Mouse (Mus musculus) common myeloid progenitor, adult 5-6 weeks (primary cell): ENCODE data around the gene Gm12117. TPM values are rescaled to one million over a fixed set of nuclear protein-coding genes. Genes with fewer than 3 reads are reported as not detected.

ENCODE experiments used
- ATAC-seq: replicated peaks from 2 replicates; pipeline ENCODE4 v1.8.0; 2016; ENCODE audit warnings: low read depth, mild to moderate bottlenecking, moderate TSS enrichment, inconsistent platforms; ENCODE audit not compliant: poor library complexity, severe bottlenecking
- total RNA-seq: library from RNA; stranded (forward); fragments of 200-1000, 187-1606 nt; gene quantifications from 2 replicates; pipeline ENCODE4 v1.2.3, GENCODE M21; 2017

Gene Gm12117
- not detected in 2 replicates for total RNA-seq

- no peak for ATAC-seq
Observed at GRCm38 (mm10) chr11:33276637-33277036, at the start of gene Gm12117. Gene Gm12117 (minus strand): TSS chr11:33276737.

DNA sequence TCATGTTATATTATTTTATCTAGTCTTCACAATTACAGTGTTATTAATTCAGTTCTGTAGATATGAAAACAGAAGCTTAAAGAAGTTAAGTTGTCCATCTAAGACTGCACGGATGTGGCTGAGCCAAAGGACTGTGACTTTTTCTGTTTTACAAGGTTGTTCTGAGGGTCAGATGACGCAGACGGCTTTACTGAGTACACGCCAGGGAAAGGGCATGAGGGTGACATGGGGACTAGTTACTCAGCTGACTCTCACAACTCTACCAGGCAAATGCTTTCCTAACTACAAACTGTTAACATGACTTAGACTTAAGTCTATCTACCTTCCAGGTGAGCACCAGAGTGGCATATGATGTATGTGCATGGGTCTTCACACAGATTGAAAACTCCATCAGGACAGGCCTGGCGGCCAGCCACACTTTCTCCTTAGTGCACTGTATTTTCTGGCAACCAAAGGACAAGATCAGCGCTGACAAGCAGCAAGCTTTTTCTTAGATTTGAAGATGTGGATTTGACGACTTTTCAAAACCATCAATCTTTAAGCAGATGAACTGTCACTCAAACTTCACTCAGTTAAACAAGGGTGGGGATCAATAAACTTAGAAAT is 42.6 kb upstream of the Gm12117 start:
- ATAC-seq = no peak

- no peak for ATAC-seq
Observed at GRCm38 (mm10) chr11:33309566-33309965, 33.0 kb upstream of the Gm12117 start.

- ATAC-seq = no peak
Observed at GRCm38 (mm10) chr11:33300859-33301258, 24.3 kb upstream of the Gm12117 start.

DNA sequence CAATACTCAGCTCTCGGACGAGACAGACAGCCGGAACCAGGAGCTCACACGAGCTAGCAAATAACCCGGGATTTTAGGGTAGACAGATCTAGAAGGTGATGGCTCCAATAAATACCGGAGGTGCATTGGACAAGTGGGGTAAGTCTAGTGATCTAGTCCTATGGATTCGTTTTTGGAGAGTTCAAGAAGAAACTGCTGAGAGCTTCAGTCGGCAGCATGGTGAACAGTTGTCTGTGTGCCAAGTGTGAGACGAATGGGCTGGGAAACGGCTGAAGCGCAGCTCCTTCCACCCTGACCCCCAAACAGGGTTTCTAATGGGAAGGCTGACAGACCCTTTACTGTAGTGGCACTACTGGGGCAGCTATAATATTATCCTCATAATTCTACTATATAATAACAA is 22.8 kb upstream of the Gm12117 start:
- no peak for ATAC-seq

- ATAC-seq = no peak
Observed at GRCm38 (mm10) chr11:33297121-33297520, 20.6 kb upstream of the Gm12117 start.

GRCm38 (mm10) chr11:33295422-33295821 is 18.9 kb upstream of the Gm12117 start:
- ATAC-seq = no peak

- ATAC-seq = peak; percentile 54
Observed at GRCm38 (mm10) chr11:33294063-33294462, 17.5 kb upstream of the Gm12117 start.

GRCm38 (mm10) chr11:33278571-33278970 is 2.0 kb upstream of the Gm12117 start:
- no peak for ATAC-seq

DNA sequence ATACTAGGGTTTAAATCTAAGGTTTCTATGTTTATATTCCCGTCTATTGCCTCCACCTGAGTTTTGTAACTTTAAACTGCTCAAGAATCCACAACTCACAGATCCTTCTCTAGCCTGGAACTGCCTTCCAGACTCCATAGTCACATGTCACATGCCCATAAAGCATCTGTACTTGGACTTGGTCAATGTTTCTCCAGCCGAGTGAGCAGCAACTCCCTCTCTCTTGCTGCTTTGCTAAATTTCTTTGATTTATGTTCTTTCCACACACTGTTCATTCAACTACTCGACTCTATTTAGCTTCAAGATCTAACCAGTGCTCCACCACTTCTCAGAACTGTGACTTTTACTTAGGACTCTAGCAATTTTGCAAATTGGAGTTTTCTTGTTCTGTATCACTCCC is 1.7 kb downstream of the Gm12117 start:
- ATAC-seq = no peak

DNA sequence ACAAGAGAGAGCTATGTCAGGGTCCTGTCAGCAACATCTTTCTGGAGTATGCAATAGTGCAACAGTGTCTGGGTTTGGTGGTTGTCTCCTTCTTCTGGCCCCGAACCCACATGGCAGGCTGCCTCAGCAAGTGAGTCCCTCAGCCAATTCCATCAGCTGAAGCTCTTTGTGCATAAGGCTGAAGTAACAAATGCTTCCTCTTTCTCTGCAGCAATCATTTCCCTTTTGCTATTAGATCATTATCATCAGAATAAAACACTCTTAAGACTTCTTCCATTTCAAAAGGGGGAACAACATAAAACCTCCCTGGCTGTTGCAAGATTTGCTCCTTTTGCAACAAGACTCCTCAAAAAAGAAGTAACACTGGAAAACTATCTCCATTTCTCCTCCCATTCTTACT is 2.2 kb downstream of the Gm12117 start:
- ATAC-seq = peak; percentile 94

- no peak for ATAC-seq
Observed at GRCm38 (mm10) chr11:33240295-33240694, 36.2 kb downstream of the Gm12117 start.

- ATAC-seq = no peak
Observed at GRCm38 (mm10) chr11:33234134-33234533, 42.4 kb downstream of the Gm12117 start.

- no peak for ATAC-seq
Observed at GRCm38 (mm10) chr11:33232056-33232455, 44.5 kb downstream of the Gm12117 start.

DNA sequence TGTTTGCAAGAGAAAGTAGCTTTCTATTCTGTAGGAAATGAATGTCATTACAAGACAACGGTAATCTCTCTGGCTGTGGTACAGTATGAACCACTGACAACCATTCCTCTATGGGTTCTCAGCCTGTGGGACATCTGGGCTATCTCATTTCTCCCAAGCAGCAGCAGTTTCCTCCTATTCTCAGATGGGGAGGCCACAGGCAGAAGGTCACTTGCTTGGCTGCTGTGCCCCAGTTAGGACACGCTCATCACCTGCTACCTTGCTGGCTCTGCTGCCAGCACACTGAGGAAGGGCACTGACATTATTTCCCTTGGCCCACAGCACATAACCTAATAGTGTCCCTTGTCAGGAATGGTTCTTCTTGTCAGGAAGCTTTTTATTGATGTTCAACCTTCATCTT is 48.4 kb downstream of the Gm12117 start:
- no peak for ATAC-seq

- no peak for ATAC-seq
Observed at GRCm38 (mm10) chr11:33226516-33226915, 50.0 kb downstream of the Gm12117 start.

Other genes with a start within 250 kb of the Gm12117 start
- gene Fgf18, start 129.3 kb downstream of the Gm12117 start, total RNA-seq = not detected in 2 replicates
- gene Npm1, start 113.5 kb downstream of the Gm12117 start, total RNA-seq = 3,750 and 4,452 TPM in 2 replicates
- not detected in 2 replicates for gene Tlx3, start 73.1 kb downstream of the Gm12117 start, total RNA-seq
- gene Ranbp17, start 237.0 kb upstream of the Gm12117 start, total RNA-seq = 4.8 and 7.0 TPM in 2 replicates